Mouse (Mus musculus) lung, postnatal 0 days (tissue): ENCODE measurements around the gene Errfi1. TPM values are rescaled to one million over a fixed set of nuclear protein-coding genes. Genes with fewer than 3 reads are reported as not detected.
A peak's percentile ranks its signal among the peaks of the same experiment; 100 is the strongest.

ENCODE experiments used
- ATAC-seq: fragments of 200-750 bp; cut with Nextera tagmentation; 2 replicates; pipeline ENCODE4 v1.8.0; 2017; ENCODE audit warnings: moderate library complexity
- DNase-seq: peaks from one replicate; pipeline ENCODE4 v3.0.0-alpha.2; 2016; ENCODE audit warnings: low spot score
- H3K27ac ChIP-seq: fragments of 300-500 bp; sonication (generic); 2 replicates; pipeline ENCODE4 v1.5.1; 2014; ENCODE audit warnings: antibody characterized with exemption, mild to moderate bottlenecking, low read length, mixed read lengths
- H3K27me3 ChIP-seq: fragments of 300-500 bp; sonication (generic); replicated peaks from 2 replicates; pipeline ENCODE4 v1.6.1; 2014; ENCODE audit warnings: low read length, mixed read lengths; ENCODE audit not compliant: insufficient read depth
- H3K36me3 ChIP-seq: fragments of 300-500 bp; sonication (generic); 2 replicates; pipeline ENCODE4 v1.6.1; 2014; ENCODE audit warnings: low read length, mixed read lengths; ENCODE audit not compliant: insufficient read depth
- H3K4me1 ChIP-seq: fragments of 300-500 bp; sonication (generic); 2 replicates; pipeline ENCODE4 v1.6.1; 2014; ENCODE audit warnings: antibody characterized with exemption, low read depth, low read length, mixed read lengths; ENCODE audit not compliant: insufficient read depth
- H3K4me2 ChIP-seq: fragments of 300-500 bp; sonication (generic); replicated peaks from 2 replicates; pipeline ENCODE4 v1.6.1; 2014; ENCODE audit warnings: low read depth, mild to moderate bottlenecking, low read length, moderate library complexity, mixed read lengths
- H3K4me3 ChIP-seq: fragments of 300-500 bp; sonication (generic); 2 replicates; pipeline ENCODE4 v1.5.1; 2014; ENCODE audit warnings: low read depth, low read length
- H3K9ac ChIP-seq: fragments of 300-500 bp; sonication (generic); replicated peaks from 2 replicates; pipeline ENCODE4 v1.6.1; 2014; ENCODE audit warnings: low read depth, mild to moderate bottlenecking
- H3K9me3 ChIP-seq: fragments of 300-500 bp; sonication (generic); 2 replicates; pipeline ENCODE4 v1.6.1; 2016; ENCODE audit warnings: low read length, mixed read lengths
- CTCF ChIP-seq: IDR thresholded peaks from 2 replicates; pipeline ENCODE4 v1.5.1; 2016; ENCODE audit warnings: antibody characterized with exemption, mild to moderate bottlenecking
- EP300 ChIP-seq: IDR thresholded peaks from 2 replicates; pipeline ENCODE4 v1.6.1; 2016; ENCODE audit warnings: antibody characterized with exemption, mild to moderate bottlenecking, control low read depth
- WGBS: fragments of 180-500 bp; shearing (Covaris S2); extraction: QIAGEN DNeasy Blood & Tissue Kit; methylation state at CpG from one replicate; pipeline ENCODE4 v1.1.7; 2014; 5-methylcytosine and 5-hydroxymethylcytosine counted together
- polyA plus RNA-seq: library from polyadenylated mRNA; unstranded; fragments of >200 nt; fragmentation: Nextera tagmentation; extraction: Ambion mirVana; gene quantifications from 2 replicates; pipeline ENCODE4 v1.2.1, GENCODE M21; 2015

The Errfi1 gene
- polyA plus RNA-seq, 1 experiment from 2014 or later, result 106 TPM

- ATAC-seq (no peak), DNase-seq (peak; percentile 42)
- H3K27me3 ChIP-seq, result no peaks in the 10 kb centered on the region
- TF ChIP-seq CTCF (no peak), EP300 (no peak)
- H3K4me3 ChIP-seq, result no peak overlapping the region
- H3K4me2 ChIP-seq, result no peak overlapping the region
- WGBS, result 49% methylated on average over 5 of the region's 5 CpGs
- no peaks in the 10 kb centered on the region for H3K9me3 ChIP-seq
- H3K27ac ChIP-seq, result no peak overlapping the region
- H3K4me1 ChIP-seq, result peaks cover 17% of the 10 kb centered on the region
- H3K9ac ChIP-seq, result no peak overlapping the region
- no peaks in the 10 kb centered on the region for H3K36me3 ChIP-seq
These were observed 37.6 kb downstream of the Errfi1 start for GRCm38 (mm10) chr4:150891308-150891707.

- WGBS, result 58% methylated on average over 8 of the region's 8 CpGs
- Histone ChIP-seq H3K9me3 (no peaks in the 10 kb centered on the region), H3K27me3 (no peaks in the 10 kb centered on the region), H3K4me3 (no peak overlapping the region), H3K27ac (no peak overlapping the region), H3K4me1 (peaks cover 7% of the 10 kb centered on the region; the same call in 1 of the 2 replicates), H3K9ac (no peak overlapping the region), H3K4me2 (no peak overlapping the region), H3K36me3 (peaks cover 5% of the 10 kb centered on the region; the same call in 1 of the 2 replicates)
- no peak for DNase-seq
- no peak for ATAC-seq
- TF ChIP-seq EP300 (no peak), CTCF (no peak)
These were observed 41.2 kb downstream of the Errfi1 start for GRCm38 (mm10) chr4:150894718-150895501.

- WGBS, result 93% methylated on average over 26 of the region's 26 CpGs
- H3K36me3 ChIP-seq, result peaks cover 20% of the 10 kb centered on the region; the same call in 1 of the 2 replicates
- no peak for TF ChIP-seq CTCF
- TF ChIP-seq EP300, result no peak
These were observed 43.3 kb downstream of the Errfi1 start for GRCm38 (mm10) chr4:150896896-150897624.

GRCm38 (mm10) chr4:150898716-150899365 is 45.1 kb downstream of the Errfi1 start:
- Histone ChIP-seq H3K36me3 (peaks cover 36% of the 10 kb centered on the region), H3K9me3 (no peaks in the 10 kb centered on the region), H3K4me3 (no peak overlapping the region), H3K4me2 (no peak overlapping the region), H3K9ac (no peak overlapping the region), H3K27me3 (no peaks in the 10 kb centered on the region), H3K27ac (no peak overlapping the region), H3K4me1 (no peaks in the 10 kb centered on the region)
- ATAC-seq, result peak; percentile 83
- TF ChIP-seq CTCF (peak; percentile 97), EP300 (no peak)
- WGBS, result 50% methylated on average over 13 of the region's 13 CpGs
- peak; percentile 91 for DNase-seq

More at GRCm38 (mm10) chr4:150896896-150897624, 43.3 kb downstream of the Errfi1 start:
- H3K4me3 ChIP-seq, result no peak overlapping the region
- ATAC-seq, result no peak
- no peaks in the 10 kb centered on the region for H3K27me3 ChIP-seq
- no peak overlapping the region for H3K4me2 ChIP-seq
- no peaks in the 10 kb centered on the region for H3K9me3 ChIP-seq
- H3K9ac ChIP-seq, result no peak overlapping the region
- no peak for DNase-seq
- H3K27ac ChIP-seq, result no peak overlapping the region
- no peaks in the 10 kb centered on the region for H3K4me1 ChIP-seq

GRCm38 (mm10) chr4:150900486-150900885 is 46.8 kb downstream of the Errfi1 start:
- H3K27me3 ChIP-seq, result no peaks in the 10 kb centered on the region
- H3K36me3 ChIP-seq, result peaks cover 42% of the 10 kb centered on the region
- H3K9ac ChIP-seq, result no peak overlapping the region
- H3K4me2 ChIP-seq, result no peak overlapping the region
- ATAC-seq (no peak), DNase-seq (no peak)
- no peak overlapping the region for H3K27ac ChIP-seq
- no peak for TF ChIP-seq EP300
- no peak for TF ChIP-seq CTCF
- H3K4me3 ChIP-seq, result no peak overlapping the region
- H3K9me3 ChIP-seq, result no peaks in the 10 kb centered on the region
- no peaks in the 10 kb centered on the region for H3K4me1 ChIP-seq
- WGBS, result 90% methylated on average over 13 of the region's 13 CpGs

- H3K9ac ChIP-seq, result no peak overlapping the region
- H3K4me2 ChIP-seq, result no peak overlapping the region
- H3K27ac ChIP-seq, result no peak overlapping the region
- no peaks in the 10 kb centered on the region for H3K27me3 ChIP-seq
- no peak overlapping the region for H3K4me3 ChIP-seq
- peaks cover 42% of the 10 kb centered on the region for H3K36me3 ChIP-seq
- H3K9me3 ChIP-seq, result no peaks in the 10 kb centered on the region
- TF ChIP-seq CTCF, result peak; percentile 90
- TF ChIP-seq EP300, result no peak
- peak; percentile 81 for DNase-seq
- H3K4me1 ChIP-seq, result no peaks in the 10 kb centered on the region
- WGBS, result 46% methylated on average over 9 of the region's 9 CpGs
- ATAC-seq, result peak; percentile 59
These were observed 47.9 kb downstream of the Errfi1 start for GRCm38 (mm10) chr4:150901651-150902050.
